Mouse (Mus musculus): ENCODE data around the gene Hadha.
A peak's percentile ranks its signal among the peaks of the same experiment; 100 is the strongest.

Gene Hadha

GRCm38 (mm10) chr5:30154474-30155394, at the start of gene Hadha, which contains the start of gene Hadhb:
Gene Hadha (minus strand): TSS chr5:30155162.
Gene Hadhb (plus strand): TSS chr5:30155248.
- peak; percentile 69 for DNase-seq (ENCODE audit: low read depth, low spot score)

- DNase-seq (ENCODE audit: low read depth, low spot score) = no peak
Measured at GRCm38 (mm10) chr5:30204441-30204840, 49.5 kb upstream of the Hadha start.

- no peak for DNase-seq (ENCODE audit: low read depth, low spot score)
Measured at GRCm38 (mm10) chr5:30203216-30203885, 48.4 kb upstream of the Hadha start.

- DNase-seq (ENCODE audit: low read depth, low spot score) = no peak
Measured at GRCm38 (mm10) chr5:30202221-30202620, 47.3 kb upstream of the Hadha start.

GRCm38 (mm10) chr5:30201521-30201920, 46.6 kb upstream of the Hadha start:
- no peak for DNase-seq (ENCODE audit: low read depth, low spot score)

GRCm38 (mm10) chr5:30198257-30198656, 43.3 kb upstream of the Hadha start:
- no peak for DNase-seq (ENCODE audit: low read depth, low spot score)

- DNase-seq (ENCODE audit: low read depth, low spot score) = no peak
Measured at GRCm38 (mm10) chr5:30195340-30195739, 40.4 kb upstream of the Hadha start.

- DNase-seq (ENCODE audit: low read depth, low spot score) = no peak
Measured at GRCm38 (mm10) chr5:30192452-30192851, 37.5 kb upstream of the Hadha start.

- no peak for DNase-seq (ENCODE audit: low read depth, low spot score)
Measured at GRCm38 (mm10) chr5:30187687-30188485, 32.9 kb upstream of the Hadha start.

GRCm38 (mm10) chr5:30175811-30176210, 20.8 kb upstream of the Hadha start:
- no peak for DNase-seq (ENCODE audit: low read depth, low spot score)

- DNase-seq (ENCODE audit: low read depth, low spot score) = no peak
Measured at GRCm38 (mm10) chr5:30172931-30173692, 18.1 kb upstream of the Hadha start.

- no peak for DNase-seq (ENCODE audit: low read depth, low spot score)
Measured at GRCm38 (mm10) chr5:30172115-30172514, 17.2 kb upstream of the Hadha start.

GRCm38 (mm10) chr5:30170303-30170940, 15.5 kb upstream of the Hadha start:
- DNase-seq (ENCODE audit: low read depth, low spot score) = no peak

GRCm38 (mm10) chr5:30165234-30165946, 10.4 kb upstream of the Hadha start:
- no peak for DNase-seq (ENCODE audit: low read depth, low spot score)

- no peak for DNase-seq (ENCODE audit: low read depth, low spot score)
Measured at GRCm38 (mm10) chr5:30162339-30162738, 7.4 kb upstream of the Hadha start.

- DNase-seq (ENCODE audit: low read depth, low spot score) = no peak
Measured at GRCm38 (mm10) chr5:30161836-30162235, 6.9 kb upstream of the Hadha start.

GRCm38 (mm10) chr5:30159601-30160000, 4.6 kb upstream of the Hadha start:
- no peak for DNase-seq (ENCODE audit: low read depth, low spot score)

GRCm38 (mm10) chr5:30155821-30156629, 1.1 kb upstream of the Hadha start:
- no peak for DNase-seq (ENCODE audit: low read depth, low spot score)

- DNase-seq (ENCODE audit: low read depth, low spot score) = no peak
Measured at GRCm38 (mm10) chr5:30155395-30155792, 432 bp upstream of the Hadha start.
